Mouse (Mus musculus): ENCODE measurements around the gene Hagh.

The Hagh gene

GRCm38 (mm10) chr17:24839842-24840241 is at the start of gene Hagh:
Gene Hagh, plus strand, starts transcription at chr17:24840143.
- CTCF ChIA-PET = interaction anchor here (0.6 kb wide), 1 partner anchor 129 kb away, joined by 4 read pairs; no protein-coding TSS in a partner anchor

DNA sequence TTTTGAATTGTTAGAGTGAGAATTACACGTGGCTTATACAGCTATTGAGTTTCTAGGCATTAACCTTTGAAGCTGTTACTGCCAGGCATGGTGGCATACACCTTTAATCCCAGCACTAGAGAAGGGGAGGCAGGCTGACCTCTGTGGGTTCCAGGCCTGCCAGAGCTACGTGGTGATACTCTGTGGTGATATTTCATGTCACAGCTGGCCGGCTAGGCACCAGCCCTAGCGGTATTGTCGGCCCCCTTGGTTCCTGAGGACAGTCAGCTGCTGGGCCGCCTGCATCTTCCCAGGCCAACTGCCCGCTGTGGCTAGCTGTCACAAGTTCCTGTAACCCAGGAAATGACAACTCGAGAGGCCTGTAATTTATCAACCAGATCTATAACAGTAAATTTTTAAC is 47.8 kb upstream of the Hagh start:
- CTCF ChIA-PET = no interaction called here

GRCm38 (mm10) chr17:24794791-24795190 is 45.2 kb upstream of the Hagh start:
- CTCF ChIA-PET = no interaction called here

DNA sequence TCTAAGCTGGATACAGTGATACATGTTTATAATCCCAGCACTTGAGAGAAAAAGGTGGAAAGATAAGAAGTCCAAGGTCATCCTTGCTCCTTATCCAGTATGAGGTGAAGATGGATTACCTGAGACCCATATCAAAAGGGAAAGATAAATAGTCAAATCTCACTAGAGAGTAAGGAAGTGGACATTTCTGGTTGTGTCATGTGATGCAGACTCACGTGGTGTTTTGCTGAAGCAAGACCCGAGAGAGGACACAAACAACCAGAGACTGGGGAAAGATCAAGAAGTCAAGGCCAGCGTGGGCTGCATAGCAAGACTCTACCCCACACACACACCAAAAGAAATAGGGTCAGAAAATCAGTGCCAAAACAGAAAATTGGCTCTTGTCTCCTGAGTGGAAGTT is 43.0 kb upstream of the Hagh start:
- CTCF ChIA-PET = no interaction called here

DNA sequence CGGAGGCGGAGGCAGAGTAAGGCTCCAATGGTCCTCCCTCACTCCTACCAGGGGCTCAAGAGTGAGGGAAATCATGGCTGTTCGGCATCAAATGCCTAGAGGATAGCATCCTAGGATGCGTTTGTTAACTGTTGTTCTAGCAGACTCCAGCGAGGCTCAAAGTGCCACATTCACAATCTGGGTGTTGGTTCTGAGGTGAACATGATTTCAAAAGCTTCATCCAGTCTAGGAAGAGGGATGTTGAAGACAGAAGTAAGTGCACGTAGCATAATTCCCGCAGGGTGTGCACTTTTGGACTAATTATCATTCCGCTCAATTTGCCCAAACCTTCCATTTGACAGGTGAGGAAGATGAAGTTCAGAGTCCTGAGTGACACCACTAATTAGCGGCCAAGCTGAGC is 41.7 kb upstream of the Hagh start:
- CTCF ChIA-PET = no interaction called here

DNA sequence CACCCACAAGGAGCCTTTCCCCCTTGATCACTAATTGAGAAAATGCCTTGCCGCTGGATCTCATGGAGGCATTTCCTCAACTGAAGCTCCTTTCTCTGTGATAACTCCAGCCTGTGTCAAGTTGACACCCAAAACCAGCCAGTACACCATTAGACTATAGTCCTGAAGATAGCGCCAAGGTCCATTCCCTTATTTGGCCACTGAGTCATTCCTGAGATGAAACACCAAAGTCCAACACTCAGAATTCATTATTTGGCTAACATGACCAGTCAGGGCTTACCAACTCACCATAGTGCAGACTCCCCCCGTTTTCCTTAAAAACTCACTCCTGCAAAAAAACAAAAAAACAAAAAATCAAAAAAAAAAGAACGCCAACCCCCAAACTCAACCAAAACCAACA is 40.5 kb upstream of the Hagh start:
- CTCF ChIA-PET = no interaction called here

- CTCF ChIA-PET = interaction anchor here (0.5 to 1.3 kb wide), 2 partner anchors 12 to 75 kb away, joined by 4 read pairs; no protein-coding TSS in a partner anchor
These were observed 39.4 kb upstream of the Hagh start for GRCm38 (mm10) chr17:24800524-24800923.

- CTCF ChIA-PET = interaction anchor here (0.6 to 1.6 kb wide), 2 partner anchors 13 to 110 kb away, joined by 4 to 5 read pairs; no protein-coding TSS in a partner anchor
These were observed 35.7 kb upstream of the Hagh start, which contains the start of gene Meiob for GRCm38 (mm10) chr17:24803952-24804951. Gene Meiob, plus strand, starts transcription at chr17:24804289.

DNA sequence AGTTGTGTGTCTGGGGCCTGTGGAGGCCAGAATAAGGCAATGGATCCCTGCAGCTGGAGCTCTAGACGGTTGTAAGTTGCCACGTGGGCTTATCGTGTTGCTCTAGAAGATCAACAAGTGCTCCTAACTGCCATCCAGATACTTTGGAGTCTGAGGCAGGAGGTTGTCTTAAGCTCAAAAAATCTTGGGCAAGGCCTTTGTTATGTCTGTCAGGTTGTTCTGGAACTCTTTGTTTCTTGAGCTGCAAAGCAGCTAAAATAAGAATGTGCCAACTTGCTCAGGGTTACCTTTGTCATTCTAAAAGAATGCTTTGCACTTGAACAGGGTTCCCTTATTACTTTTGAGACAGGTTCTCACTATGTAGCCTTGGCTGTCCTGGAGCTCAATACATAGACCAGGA is 28.7 kb upstream of the Hagh start:
- CTCF ChIA-PET = no interaction called here

GRCm38 (mm10) chr17:24812215-24812614 is 27.7 kb upstream of the Hagh start:
- CTCF ChIA-PET = interaction anchor here (0.5 to 1.4 kb wide), 2 partner anchors 12 to 384 kb away, joined by 4 to 10 read pairs; no protein-coding TSS in a partner anchor

DNA sequence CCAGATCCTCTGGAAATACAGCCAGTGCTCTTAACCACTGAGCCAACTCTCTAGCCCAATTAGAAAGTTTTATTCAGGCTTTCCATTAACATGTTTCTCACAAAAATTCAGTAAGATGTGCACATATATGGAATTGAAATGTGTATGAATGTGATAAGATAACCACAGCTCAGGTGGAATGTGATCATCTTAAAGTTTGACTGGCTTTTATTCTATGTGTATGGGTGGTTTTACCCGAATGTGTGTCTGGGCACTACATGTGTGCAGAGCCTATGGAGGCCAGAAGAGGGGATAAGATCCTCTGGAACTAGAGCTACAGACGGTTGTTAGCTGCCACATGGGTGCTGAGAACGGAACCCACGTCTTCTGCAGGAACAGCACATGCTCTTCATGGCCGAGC is 24.7 kb upstream of the Hagh start:
- CTCF ChIA-PET = no interaction called here

GRCm38 (mm10) chr17:24817503-24817902 is 22.4 kb upstream of the Hagh start:
- CTCF ChIA-PET = interaction anchor here (0.7 to 1.5 kb wide), 3 partner anchors 13 to 183 kb away, joined by 3 to 4 read pairs (median 3); partner anchors contain the start of gene Meiob

DNA sequence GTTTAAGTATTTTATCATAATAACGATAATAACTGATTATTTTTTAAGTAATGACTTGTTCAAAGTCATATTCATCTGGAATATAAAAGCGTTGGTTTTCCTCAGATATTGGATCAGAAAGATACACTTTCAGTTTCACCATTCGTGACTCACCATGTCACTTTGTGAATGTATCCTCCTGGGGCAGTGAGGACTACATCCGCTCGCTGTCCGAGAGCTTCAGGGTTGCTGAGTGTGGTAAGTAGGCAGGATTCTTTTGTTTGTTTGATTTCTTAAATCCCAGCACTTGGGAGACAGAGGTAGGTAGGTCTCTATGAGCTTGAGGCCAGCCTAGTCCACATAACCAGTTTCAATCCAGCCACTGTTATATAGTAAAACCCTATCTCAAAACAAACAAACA is 21.8 kb upstream of the Hagh start:
- CTCF ChIA-PET = interaction anchor here (0.7 to 1.5 kb wide), 3 partner anchors 14 to 183 kb away, joined by 3 to 4 read pairs (median 3); partner anchors contain the start of gene Meiob

DNA sequence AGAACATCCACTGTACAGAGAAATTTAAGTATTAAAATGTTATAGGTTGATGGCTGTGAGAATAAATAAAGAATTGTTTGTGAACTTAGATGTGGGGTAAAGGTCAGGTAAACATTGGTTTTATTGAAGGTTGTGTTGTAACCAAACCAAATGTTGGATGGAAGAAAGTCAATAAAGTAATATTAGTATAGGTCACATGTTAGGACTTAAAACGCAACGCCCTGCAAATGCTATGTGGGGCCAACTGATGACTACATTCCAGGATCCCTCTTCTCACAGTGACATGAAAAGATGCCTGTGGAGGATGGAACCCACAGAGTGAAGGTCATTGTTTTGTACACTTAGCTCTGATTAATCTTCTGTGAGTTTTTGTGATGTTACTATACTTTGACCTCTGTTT is 20.5 kb upstream of the Hagh start:
- CTCF ChIA-PET = no interaction called here

- CTCF ChIA-PET = no interaction called here
These were observed 18.3 kb upstream of the Hagh start for GRCm38 (mm10) chr17:24821351-24822280.

DNA sequence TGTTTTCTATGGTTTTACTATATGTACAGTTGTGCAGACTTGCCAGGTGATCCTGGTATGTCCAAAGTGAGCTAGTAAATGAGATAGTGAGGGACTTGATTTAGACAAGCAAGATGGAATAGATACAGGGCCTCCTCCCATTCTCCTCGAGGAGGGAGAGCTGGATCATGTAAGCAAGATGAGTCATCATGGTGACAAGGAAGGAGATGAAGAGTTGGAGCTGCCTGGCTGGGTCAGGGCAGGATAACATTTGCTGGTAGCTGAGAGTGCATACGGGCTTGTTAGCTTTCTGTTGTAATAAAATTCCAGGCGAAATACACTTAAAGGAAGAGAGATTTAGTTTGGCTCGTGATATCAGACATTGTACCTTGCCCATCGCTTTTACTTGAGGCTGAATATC is 398 bp downstream of the Hagh start:
- CTCF ChIA-PET = interaction anchor here (0.6 kb wide), 1 partner anchor 381 kb away, joined by 3 read pairs; no protein-coding TSS in a partner anchor

GRCm38 (mm10) chr17:24841133-24841532 is 1.2 kb downstream of the Hagh start:
- CTCF ChIA-PET = interaction anchor here (0.6 kb wide), 1 partner anchor 382 kb away, joined by 3 read pairs; no protein-coding TSS in a partner anchor

GRCm38 (mm10) chr17:24842631-24843030 is 2.7 kb downstream of the Hagh start:
- CTCF ChIA-PET = no interaction called here

DNA sequence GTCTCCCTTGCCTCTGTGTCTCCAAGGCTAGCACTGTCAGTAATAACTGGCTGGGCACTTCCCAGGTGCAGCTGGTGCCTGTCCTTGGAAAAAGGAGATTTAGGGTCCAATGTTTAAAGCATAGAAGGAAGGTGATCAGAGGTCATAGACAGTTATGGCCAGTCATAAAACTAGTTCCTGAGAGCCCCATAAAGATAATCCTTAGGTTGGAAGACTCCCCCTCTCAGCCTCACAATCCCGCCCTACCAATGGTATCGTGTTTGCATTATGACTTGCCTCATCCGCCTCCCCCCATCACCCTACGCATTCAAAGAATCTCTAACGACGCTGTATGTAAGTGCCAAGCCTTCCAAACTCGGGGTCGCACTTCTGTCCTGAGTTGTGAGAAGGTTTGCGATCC is 4.6 kb downstream of the Hagh start:
- CTCF ChIA-PET = no interaction called here

GRCm38 (mm10) chr17:24847386-24847785 is 7.4 kb downstream of the Hagh start:
- CTCF ChIA-PET = no interaction called here

- CTCF ChIA-PET = interaction anchor here (0.7 kb wide), 1 partner anchor 384 kb away, joined by 3 read pairs; no protein-coding TSS in a partner anchor
These were observed 8.7 kb downstream of the Hagh start for GRCm38 (mm10) chr17:24848600-24849031.

- CTCF ChIA-PET = no interaction called here
These were observed 9.8 kb downstream of the Hagh start for GRCm38 (mm10) chr17:24849733-24850064.

Data from spleen, embryonic (tissue).